21 mouse cellular contexts compared by ENCODE assay signal in the genomic region with DNA sequence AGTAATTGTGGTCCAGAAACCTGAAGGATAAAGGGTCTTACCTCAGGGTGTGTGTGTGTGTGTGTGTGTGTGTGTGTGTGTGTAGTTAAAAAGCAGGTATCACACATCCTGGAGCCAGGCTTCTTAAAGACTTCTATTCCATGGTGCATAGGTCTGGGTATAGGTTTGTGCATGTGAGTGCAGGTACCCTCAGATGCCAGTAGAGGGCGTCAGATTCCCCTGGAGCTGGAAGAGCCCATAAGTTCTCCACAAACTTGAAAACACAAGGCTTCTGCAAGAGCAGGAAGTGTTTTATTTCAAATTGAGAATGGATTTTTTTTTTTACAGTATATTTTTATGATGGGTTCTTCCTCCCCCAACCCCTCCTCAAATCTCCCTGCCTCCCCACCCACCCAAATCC.
"Had no signal": no experiment of that assay in that cellular context is flagged by ENCODE, and none has a peak within 500 bp of the region (broad histone marks: within the 10 kb centered on the region; RNA-seq: fewer than 3 reads in every experiment).

No protein-coding gene starts in this region.

- H3K27me3 ChIP-seq: limb, embryonic 12.5 days; limb, embryonic 15.5 days; liver, embryonic 12.5 days; liver, embryonic 15.5 days; megakaryocyte, embryonic 14.5 days; neural tube, embryonic 12.5 days; neural tube, embryonic 15.5 days; stomach, embryonic 15.5 days had no signal

- H3K4me1 ChIP-seq: limb, embryonic 12.5 days; limb, embryonic 15.5 days; liver, embryonic 12.5 days; liver, embryonic 15.5 days; megakaryocyte, embryonic 14.5 days; midbrain, embryonic 10.5 days; neural tube, embryonic 12.5 days; neural tube, embryonic 15.5 days; stomach, embryonic 15.5 days had no signal

- DNase-seq: kidney, adult 2 months; kidney, postnatal 25 days; left cerebral cortex, postnatal 4 days; lung, adult 2 months; midbrain, embryonic 14.5 days; right cerebral cortex, postnatal 25 days; spleen, adult 18-20 months; thymus, adult 18-20 months; thymus, postnatal 36 days had no signal

- H3K9ac ChIP-seq: limb, embryonic 12.5 days; limb, embryonic 15.5 days; liver, embryonic 12.5 days; liver, embryonic 15.5 days; neural tube, embryonic 12.5 days; neural tube, embryonic 15.5 days; stomach, embryonic 15.5 days had no signal

- H3K4me2 ChIP-seq: limb, embryonic 12.5 days; limb, embryonic 15.5 days; liver, embryonic 12.5 days; liver, embryonic 15.5 days; neural tube, embryonic 12.5 days; neural tube, embryonic 15.5 days; stomach, embryonic 15.5 days had no signal

- H3K4me3 ChIP-seq: limb, embryonic 12.5 days; limb, embryonic 15.5 days; liver, embryonic 12.5 days; liver, embryonic 15.5 days; megakaryocyte, embryonic 14.5 days; midbrain, embryonic 10.5 days; neural tube, embryonic 12.5 days; neural tube, embryonic 15.5 days; stomach, embryonic 15.5 days had no signal

- H3K27ac ChIP-seq: kidney, postnatal 0 days; limb, embryonic 12.5 days; limb, embryonic 15.5 days; liver, embryonic 12.5 days; liver, embryonic 15.5 days; midbrain, embryonic 10.5 days; neural tube, embryonic 12.5 days; neural tube, embryonic 15.5 days; stomach, embryonic 15.5 days had no signal

- H3K9me3 ChIP-seq: limb, embryonic 12.5 days; limb, embryonic 15.5 days; liver, embryonic 12.5 days; liver, embryonic 15.5 days; midbrain, embryonic 10.5 days; neural tube, embryonic 12.5 days; neural tube, embryonic 15.5 days; stomach, embryonic 15.5 days had no signal

- H3K36me3 ChIP-seq: limb, embryonic 12.5 days; limb, embryonic 15.5 days; liver, embryonic 12.5 days; liver, embryonic 15.5 days; midbrain, embryonic 10.5 days; neural tube, embryonic 12.5 days; neural tube, embryonic 15.5 days; stomach, embryonic 15.5 days had no signal

- ATAC-seq: intestine, postnatal 0 days; liver, embryonic 12.5 days; lung, postnatal 0 days had no signal
